Mouse (Mus musculus): ENCODE measurements around the gene Hoxc10. TPM values are rescaled to one million over a fixed set of nuclear protein-coding genes. Genes with fewer than 3 reads are reported as not detected.

Hoxc10 gene
- polyA plus RNA-seq, 1 experiment = 0.28 TPM

DNA sequence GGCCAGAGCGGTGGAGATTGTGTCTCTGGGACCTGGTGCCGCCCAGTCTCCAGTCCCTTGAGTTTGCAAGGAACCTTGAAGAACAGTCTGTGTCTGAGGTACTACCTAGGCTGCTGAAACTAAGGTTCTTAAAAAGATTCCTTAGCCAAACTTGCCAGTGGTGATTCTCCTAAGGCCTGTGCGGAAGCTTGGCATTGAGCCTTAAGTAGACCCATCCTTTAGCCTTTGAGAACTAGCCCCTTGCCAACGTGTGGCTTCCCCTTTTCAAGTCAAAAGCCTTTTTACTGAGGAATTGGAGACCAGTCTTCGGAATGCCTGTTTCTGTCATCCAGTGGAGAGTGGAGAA is 23.2 kb upstream of the Hoxc10 start:
- TF ChIP-seq POLR2A (IDR thresholded peaks at IDR 0.05; ENCODE audit: borderline replicate concordance, low read depth, low read length) (no peak), CTCF (IDR thresholded peaks at IDR 0.05; ENCODE audit: low read depth, low read length) (no peak)
- H3K27ac ChIP-seq (ENCODE audit: insufficient read depth, low read depth, low read length) = no peak overlapping the region
- no peak overlapping the region for H3K4me3 ChIP-seq (ENCODE audit: insufficient read depth, low read length)
- H3K4me1 ChIP-seq (ENCODE audit: control insufficient read depth, insufficient read depth, low read length) = no peaks in the 10 kb centered on the region

DNA sequence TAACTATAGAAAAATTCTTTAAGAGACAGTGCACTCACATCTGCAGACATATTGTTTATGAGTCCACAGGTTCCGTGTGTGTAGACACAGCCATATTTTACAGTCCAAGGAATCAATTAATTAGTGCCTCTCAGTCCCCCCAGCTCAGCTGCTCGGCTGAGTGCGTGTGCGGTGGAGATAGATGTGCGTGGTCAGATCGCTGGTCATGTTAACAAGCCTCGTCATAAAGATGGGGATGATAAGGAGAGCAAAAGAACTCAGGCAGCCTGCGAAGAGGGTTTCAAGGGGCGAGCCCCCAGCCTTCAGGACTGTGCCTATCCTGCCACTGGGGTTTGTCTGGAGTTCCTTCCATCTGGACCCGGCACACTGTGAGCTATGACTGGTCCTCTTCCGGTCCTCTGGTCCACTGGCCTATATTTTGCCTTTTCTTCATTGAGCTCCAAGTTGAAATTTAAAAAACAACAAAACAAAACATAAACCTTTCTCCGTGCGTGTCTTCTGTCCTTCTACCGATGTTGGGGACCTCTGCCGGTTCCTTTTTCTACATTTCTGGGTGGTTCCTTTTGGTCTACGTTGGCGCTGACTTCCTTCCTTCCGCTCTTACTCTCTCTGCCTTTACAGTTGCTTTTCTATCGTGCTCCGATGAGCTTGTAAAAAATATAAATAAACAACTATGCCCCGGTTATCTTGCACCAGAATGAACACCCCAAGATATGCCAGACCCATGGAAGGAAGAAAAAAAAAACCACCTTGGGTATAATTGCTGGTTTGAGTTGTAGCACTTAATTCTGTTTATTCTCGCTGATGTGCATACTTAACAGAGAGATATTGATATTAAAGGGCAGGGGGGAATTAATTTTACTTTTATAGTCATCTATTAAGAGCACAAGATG is 21.2 kb upstream of the Hoxc10 start:
- no peak for TF ChIP-seq CTCF (IDR thresholded peaks at IDR 0.05; ENCODE audit: low read depth, low read length)
- Histone ChIP-seq H3K27ac (ENCODE audit: insufficient read depth, low read depth, low read length) (no peak overlapping the region), H3K4me1 (ENCODE audit: control insufficient read depth, insufficient read depth, low read length) (no peaks in the 10 kb centered on the region), H3K4me3 (ENCODE audit: insufficient read depth, low read length) (no peak overlapping the region)

DNA sequence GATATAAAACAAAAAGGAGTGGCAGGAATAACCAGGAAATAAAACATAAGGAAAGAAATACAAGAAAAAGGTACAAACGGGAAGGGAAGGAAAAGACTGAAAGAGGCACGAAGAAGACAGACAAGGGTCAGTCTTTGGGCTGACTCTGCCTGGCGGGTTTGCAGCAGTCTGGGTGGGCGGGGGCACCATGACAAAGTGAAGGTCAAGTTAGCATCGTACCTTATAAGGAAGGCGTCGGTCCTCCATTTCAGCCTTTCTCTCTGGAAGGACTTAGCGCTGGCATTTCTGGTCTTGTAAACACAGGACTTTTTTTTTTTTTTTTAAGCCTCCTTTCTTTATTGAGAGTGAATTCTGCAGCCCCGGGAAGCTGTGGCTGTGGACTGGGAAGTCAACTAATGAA is 19.3 kb upstream of the Hoxc10 start:
- H3K27ac ChIP-seq (ENCODE audit: insufficient read depth, low read depth, low read length) = no peak overlapping the region
- TF ChIP-seq POLR2A (IDR thresholded peaks at IDR 0.05; ENCODE audit: borderline replicate concordance, low read depth, low read length) (no peak), CTCF (IDR thresholded peaks at IDR 0.05; ENCODE audit: low read depth, low read length) (no peak)
- no peak overlapping the region for H3K4me3 ChIP-seq (ENCODE audit: insufficient read depth, low read length)
- no peaks in the 10 kb centered on the region for H3K4me1 ChIP-seq (ENCODE audit: control insufficient read depth, insufficient read depth, low read length)

DNA sequence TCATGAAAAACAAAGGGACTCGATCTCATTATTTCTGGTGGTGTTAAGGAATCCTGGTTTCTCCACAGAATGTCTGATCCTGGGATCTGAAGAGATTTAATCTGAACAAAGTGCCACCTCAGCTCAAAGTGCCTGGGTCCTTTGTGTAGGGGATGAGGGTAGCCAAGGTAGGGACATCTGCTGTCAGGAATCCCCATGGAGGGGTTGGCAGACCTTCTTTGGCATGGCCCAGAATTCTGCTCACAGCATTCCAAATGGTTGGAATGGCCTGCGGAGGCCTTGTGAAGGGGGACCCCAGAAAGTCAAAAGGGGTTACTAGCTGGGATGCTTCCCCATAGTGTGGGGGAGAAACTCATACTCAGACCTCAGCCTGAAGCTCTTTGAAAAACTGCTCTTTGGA is 17.8 kb upstream of the Hoxc10 start:
- Histone ChIP-seq H3K27ac (ENCODE audit: insufficient read depth, low read depth, low read length) (no peak overlapping the region), H3K4me1 (ENCODE audit: control insufficient read depth, insufficient read depth, low read length) (no peaks in the 10 kb centered on the region), H3K4me3 (ENCODE audit: insufficient read depth, low read length) (no peak overlapping the region)
- TF ChIP-seq POLR2A (IDR thresholded peaks at IDR 0.05; ENCODE audit: borderline replicate concordance, low read depth, low read length) (no peak), CTCF (IDR thresholded peaks at IDR 0.05; ENCODE audit: low read depth, low read length) (no peak)

DNA sequence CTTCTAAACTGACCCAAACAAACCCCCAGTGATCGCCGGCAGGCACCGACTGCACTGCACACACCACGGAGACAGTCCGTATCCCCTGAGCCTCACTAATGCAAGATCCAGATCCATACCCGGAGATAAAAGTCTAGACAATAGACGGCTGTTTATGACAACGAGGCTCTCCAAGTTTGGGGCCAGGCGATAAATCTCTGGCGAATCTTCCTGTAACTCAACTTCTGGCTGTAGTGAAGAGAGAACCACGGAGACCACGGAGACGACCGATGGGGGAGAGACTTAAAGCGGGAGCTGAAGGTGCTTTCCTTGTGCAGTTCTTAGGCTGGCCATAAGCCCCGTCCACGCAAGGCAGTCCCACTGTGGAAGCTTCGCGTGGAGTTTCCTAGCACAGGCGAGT is 16.9 kb upstream of the Hoxc10 start:
- H3K4me3 ChIP-seq (ENCODE audit: insufficient read depth, low read length) = no peak overlapping the region
- TF ChIP-seq POLR2A (IDR thresholded peaks at IDR 0.05; ENCODE audit: borderline replicate concordance, low read depth, low read length) (no peak), CTCF (IDR thresholded peaks at IDR 0.05; ENCODE audit: low read depth, low read length) (no peak)
- H3K27ac ChIP-seq (ENCODE audit: insufficient read depth, low read depth, low read length) = no peak overlapping the region
- H3K4me1 ChIP-seq (ENCODE audit: control insufficient read depth, insufficient read depth, low read length) = no peaks in the 10 kb centered on the region

DNA sequence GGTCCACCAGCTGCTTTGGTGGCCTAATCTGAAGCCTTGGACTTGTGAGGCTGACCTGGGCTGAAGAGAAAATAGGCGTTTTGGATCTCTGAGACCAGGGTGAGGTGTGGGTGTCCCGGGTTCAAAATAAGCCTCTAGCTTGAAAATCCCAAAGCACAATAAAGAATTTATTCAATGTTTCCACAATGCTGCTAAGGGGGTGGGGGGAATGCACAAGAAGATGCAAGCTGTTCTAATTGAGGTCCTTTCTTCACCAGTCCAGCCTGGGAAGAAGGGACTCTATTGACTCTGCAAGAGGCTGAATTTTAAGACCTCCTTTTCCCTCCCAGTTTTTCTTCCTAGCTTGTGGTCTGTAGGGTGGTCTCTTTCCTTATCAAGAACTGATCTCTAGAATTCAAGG is 15.7 kb upstream of the Hoxc10 start:
- TF ChIP-seq CTCF (IDR thresholded peaks at IDR 0.05; ENCODE audit: low read depth, low read length) (no peak), POLR2A (IDR thresholded peaks at IDR 0.05; ENCODE audit: borderline replicate concordance, low read depth, low read length) (no peak)
- no peaks in the 10 kb centered on the region for H3K4me1 ChIP-seq (ENCODE audit: control insufficient read depth, insufficient read depth, low read length)
- H3K27ac ChIP-seq (ENCODE audit: insufficient read depth, low read depth, low read length) = no peak overlapping the region
- H3K4me3 ChIP-seq (ENCODE audit: insufficient read depth, low read length) = no peak overlapping the region

DNA sequence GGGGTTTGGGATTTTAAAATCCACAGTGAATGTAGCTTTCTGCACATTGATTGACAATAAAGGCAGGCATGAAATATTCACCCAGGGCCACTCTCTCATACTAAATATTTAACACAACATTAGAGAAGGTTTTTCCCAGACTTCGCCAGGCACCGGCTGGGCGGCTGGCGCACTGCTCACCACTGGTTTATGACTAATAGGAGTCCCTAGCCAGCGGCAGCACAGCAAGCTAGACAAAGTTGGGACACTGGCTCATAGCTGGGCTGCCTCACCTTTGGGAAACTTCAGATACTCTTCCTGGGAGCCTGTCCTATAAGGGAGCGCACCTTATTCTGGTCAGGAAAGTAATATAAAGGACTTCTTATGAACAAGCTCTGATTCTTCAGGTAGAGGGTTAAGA is 13.0 kb upstream of the Hoxc10 start:
- no peak for TF ChIP-seq CTCF (IDR thresholded peaks at IDR 0.05; ENCODE audit: low read depth, low read length)
- TF ChIP-seq POLR2A (IDR thresholded peaks at IDR 0.05; ENCODE audit: borderline replicate concordance, low read depth, low read length) = no peak
- Histone ChIP-seq H3K4me1 (ENCODE audit: control insufficient read depth, insufficient read depth, low read length) (no peaks in the 10 kb centered on the region), H3K4me3 (ENCODE audit: insufficient read depth, low read length) (no peak overlapping the region), H3K27ac (ENCODE audit: insufficient read depth, low read depth, low read length) (no peak overlapping the region)

DNA sequence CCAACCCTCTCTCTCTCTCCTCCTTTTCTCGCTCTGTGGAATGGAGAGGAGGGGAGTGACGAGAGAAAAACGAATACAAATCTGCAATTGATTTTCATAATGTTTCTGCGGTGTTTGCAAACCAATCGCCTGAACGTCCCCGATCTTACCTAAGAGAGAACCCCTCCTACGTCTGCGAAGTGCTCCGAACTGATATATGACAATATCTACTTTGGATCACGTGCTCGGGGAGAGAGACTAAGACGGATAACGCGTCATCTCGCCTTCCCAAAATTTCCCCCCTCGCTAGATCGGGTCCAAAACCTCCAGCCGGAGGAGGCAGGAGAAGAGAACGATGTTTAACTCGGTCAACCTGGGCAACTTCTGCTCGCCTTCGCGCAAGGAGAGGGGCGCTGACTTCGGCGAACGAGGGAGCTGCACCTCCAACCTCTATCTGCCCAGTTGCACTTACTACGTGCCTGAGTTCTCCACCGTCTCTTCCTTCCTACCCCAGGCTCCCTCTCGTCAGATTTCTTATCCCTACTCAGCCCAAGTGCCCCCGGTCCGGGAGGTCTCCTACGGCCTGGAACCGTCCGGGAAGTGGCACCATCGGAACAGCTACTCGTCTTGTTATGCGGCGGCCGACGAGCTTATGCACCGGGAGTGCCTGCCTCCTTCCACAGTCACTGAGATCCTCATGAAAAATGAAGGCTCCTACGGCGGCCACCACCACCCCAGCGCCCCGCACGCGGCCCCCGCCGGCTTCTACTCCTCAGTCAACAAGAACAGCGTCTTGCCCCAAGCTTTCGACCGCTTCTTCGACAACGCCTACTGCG is 12.2 kb upstream of the Hoxc10 start, which contains the start of gene Hoxc11:
Gene Hoxc11 (plus strand): TSS at position 236 of the 815 bp plus-strand sequence.
- no peak within 1 kb of the TSS for H3K4me3 ChIP-seq (ENCODE audit: insufficient read depth, low read length)
- TF ChIP-seq POLR2A (IDR thresholded peaks at IDR 0.05; ENCODE audit: borderline replicate concordance, low read depth, low read length) = no peak
- TF ChIP-seq CTCF (IDR thresholded peaks at IDR 0.05; ENCODE audit: low read depth, low read length) = no peak
- no peak within 1 kb of the TSS for H3K27ac ChIP-seq (ENCODE audit: insufficient read depth, low read depth, low read length)
- no peaks in the 10 kb centered on the region for H3K4me1 ChIP-seq (ENCODE audit: control insufficient read depth, insufficient read depth, low read length)

DNA sequence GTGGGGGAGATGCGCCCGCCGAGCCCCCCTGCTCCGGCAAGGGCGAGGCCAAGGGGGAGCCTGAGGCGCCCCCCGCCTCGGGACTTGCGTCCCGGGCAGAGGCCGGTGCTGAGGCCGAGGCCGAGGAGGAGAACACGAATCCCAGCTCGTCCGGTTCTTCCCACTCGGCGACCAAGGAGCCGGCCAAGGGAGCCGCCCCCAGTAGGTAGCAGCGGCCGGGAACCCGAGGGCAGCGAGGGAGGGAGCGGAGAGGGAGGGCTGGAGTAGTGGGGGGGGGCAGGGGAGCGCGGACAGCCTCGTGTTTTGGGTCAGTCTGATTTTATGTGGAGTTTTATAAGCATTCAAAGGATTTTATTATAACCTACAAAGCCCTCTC is 11.6 kb upstream of the Hoxc10 start:
- TF ChIP-seq CTCF (IDR thresholded peaks at IDR 0.05; ENCODE audit: low read depth, low read length) = no peak
- TF ChIP-seq POLR2A (IDR thresholded peaks at IDR 0.05; ENCODE audit: borderline replicate concordance, low read depth, low read length) = no peak
- no peak overlapping the region for H3K4me3 ChIP-seq (ENCODE audit: insufficient read depth, low read length)
- H3K27ac ChIP-seq (ENCODE audit: insufficient read depth, low read depth, low read length) = no peak overlapping the region
- H3K4me1 ChIP-seq (ENCODE audit: control insufficient read depth, insufficient read depth, low read length) = no peaks in the 10 kb centered on the region

All from bone marrow macrophage, adult 2 months (primary cell).